Mouse (Mus musculus): Measurements from ENCODE around the gene Cfi.

DNA sequence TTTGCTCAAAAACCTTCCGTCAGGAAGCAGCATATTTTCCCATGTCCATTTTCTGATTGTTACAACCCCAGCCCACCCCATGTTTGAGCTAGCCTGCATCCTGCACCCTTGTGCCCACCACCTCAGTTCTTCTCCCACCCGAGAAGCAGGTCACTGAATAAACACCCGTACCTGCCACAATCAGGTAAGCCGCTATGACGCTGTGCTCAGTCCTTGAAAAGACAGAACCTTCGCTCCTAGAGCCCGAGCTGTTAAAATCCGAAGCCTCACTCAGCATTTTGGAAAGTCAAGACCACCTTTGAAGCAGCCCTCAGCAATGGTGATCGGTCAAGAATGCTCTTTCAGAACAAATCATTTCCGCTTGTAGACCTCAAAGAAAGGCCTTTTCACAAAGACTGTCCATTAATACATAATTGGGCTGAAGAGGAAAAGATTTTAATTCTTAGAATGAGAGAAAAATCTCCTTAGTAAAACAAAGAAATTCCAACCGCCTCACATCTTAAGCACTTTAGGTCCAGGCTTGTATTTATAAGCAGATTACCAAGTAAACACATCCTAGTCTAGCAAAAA lies 13.4 kb upstream of the Cfi start, which contains the start of gene Rrh:
- no peak for TF ChIP-seq CTCF (conservative IDR thresholded peaks at IDR 0.05; ENCODE audit: low read length)
- no peak for TF ChIP-seq POU5F1 (IDR thresholded peaks at IDR 0.05; ENCODE audit: borderline replicate concordance, low read length)
- no peak for TF ChIP-seq NANOG (IDR thresholded peaks at IDR 0.05; ENCODE audit: borderline replicate concordance, low read length)

Measured in E14TG2a.4 (cell line).